Mouse (Mus musculus) neural tube, embryonic 11.5 days (tissue): ENCODE results near the gene Brca2. TPM values are rescaled to one million over a fixed set of nuclear protein-coding genes. Genes with fewer than 3 reads are reported as not detected.

Experiments
- ATAC-seq: fragments of 200-750 bp; cut with Nextera tagmentation; 2 replicates; pipeline ENCODE4 v1.8.0; 2017; ENCODE audit warnings: moderate number of reproducible peaks, mild to moderate bottlenecking, moderate TSS enrichment, moderate library complexity; ENCODE audit not compliant: insufficient read depth, low FRiP score, low TSS enrichment
- DNase-seq: peaks from one replicate; pipeline ENCODE4 v3.0.0-alpha.2; 2015; ENCODE audit warnings: low spot score
- H3K27ac ChIP-seq: fragments of 300-500 bp; sonication (generic); 2 replicates; pipeline ENCODE4 v1.5.1; 2014; ENCODE audit warnings: low read depth, mild to moderate bottlenecking, low read length
- H3K27me3 ChIP-seq: fragments of 300-500 bp; sonication (generic); 2 replicates; pipeline ENCODE4 v1.6.1; 2014; ENCODE audit warnings: mild to moderate bottlenecking, low read length, mixed read lengths; ENCODE audit not compliant: control insufficient read depth, insufficient read depth
- H3K36me3 ChIP-seq: fragments of 300-500 bp; sonication (generic); 2 replicates; pipeline ENCODE4 v1.6.1; 2014; ENCODE audit warnings: mild to moderate bottlenecking, low read length, moderate library complexity, mixed read lengths; ENCODE audit not compliant: control insufficient read depth, insufficient read depth
- H3K4me1 ChIP-seq: fragments of 300-500 bp; sonication (generic); 2 replicates; pipeline ENCODE4 v1.6.1; 2014; ENCODE audit warnings: low read length, mixed read lengths; ENCODE audit not compliant: control insufficient read depth, insufficient read depth
- H3K4me2 ChIP-seq: fragments of 300-500 bp; sonication (generic); 2 replicates; pipeline ENCODE4 v1.6.1; 2014; ENCODE audit warnings: low read depth, mild to moderate bottlenecking, moderate library complexity
- H3K4me3 ChIP-seq: fragments of 300-500 bp; sonication (generic); 2 replicates; pipeline ENCODE4 v1.5.1; 2014; ENCODE audit warnings: low read depth, low read length
- H3K9ac ChIP-seq: fragments of 300-500 bp; sonication (generic); 2 replicates; pipeline ENCODE4 v1.6.1; 2014; ENCODE audit warnings: mild to moderate bottlenecking, low read length
- H3K9me3 ChIP-seq: fragments of 300-500 bp; sonication (generic); 2 replicates; pipeline ENCODE4 v1.6.1; 2016; ENCODE audit warnings: low read length; ENCODE audit not compliant: control insufficient read depth
- WGBS: fragments of 180-500 bp; shearing (Covaris S2); extraction: QIAGEN DNeasy Blood & Tissue Kit; methylation state at CpG from one replicate; pipeline ENCODE4 v1.1.7; 2014; 5-methylcytosine and 5-hydroxymethylcytosine counted together
- polyA plus RNA-seq: library from polyadenylated mRNA; unstranded; fragments of >200 nt; fragmentation: Nextera tagmentation; extraction: Ambion mirVana; gene quantifications from 2 replicates; pipeline ENCODE4 v1.2.1, GENCODE M21; 2014

Brca2 gene
- polyA plus RNA-seq, 1 experiment from 2014 or later, result 20.1 TPM

DNA sequence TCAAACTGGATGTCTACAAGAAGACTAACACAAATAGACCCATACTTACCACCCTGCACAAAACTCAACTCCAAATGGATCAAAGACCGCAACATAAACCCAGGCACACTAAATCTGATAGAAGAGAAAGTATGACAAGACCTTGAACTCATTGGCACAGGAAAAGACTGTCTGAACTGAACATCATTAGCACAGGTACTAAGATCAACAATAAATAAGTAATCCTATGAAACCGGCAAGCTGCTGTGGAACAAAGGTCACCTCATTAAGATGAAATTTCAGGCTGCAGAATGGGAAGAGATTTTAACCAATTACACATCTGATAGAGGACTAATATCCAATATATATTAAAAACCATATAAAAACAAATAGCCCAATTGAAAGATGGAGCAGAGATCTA, 93.8 kb downstream of the Brca2 start:
- DNase-seq, result no peak
- H3K27ac ChIP-seq, result no peak overlapping the region
- ATAC-seq, result no peak
- H3K36me3 ChIP-seq, result no peaks in the 10 kb centered on the region
- H3K4me1 ChIP-seq, result no peaks in the 10 kb centered on the region
- no peak overlapping the region for H3K9ac ChIP-seq
- H3K4me2 ChIP-seq, result no peak overlapping the region
- H3K27me3 ChIP-seq, result no peaks in the 10 kb centered on the region
- H3K9me3 ChIP-seq, result no peaks in the 10 kb centered on the region
- 92% methylated on average over 2 of the region's 2 CpGs for WGBS
- no peak overlapping the region for H3K4me3 ChIP-seq

DNA sequence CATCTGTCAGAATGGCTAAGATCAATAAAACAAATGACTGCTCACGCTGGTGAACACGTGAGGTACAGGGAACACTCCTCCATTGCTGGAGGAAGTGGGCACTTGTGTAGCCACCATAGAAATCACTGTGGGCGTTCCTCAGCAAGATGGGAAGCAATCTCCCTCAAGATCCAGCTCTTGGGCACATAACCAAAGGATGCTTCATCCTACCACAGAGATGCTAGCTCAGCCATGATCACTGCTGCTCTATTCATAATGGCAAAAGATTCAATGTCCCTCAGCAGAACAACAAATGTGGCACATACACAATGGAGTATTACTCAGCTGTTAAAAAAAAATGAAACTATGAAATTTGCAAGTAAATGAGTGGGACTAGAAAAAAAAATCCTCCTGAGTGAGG, 94.3 kb downstream of the Brca2 start:
- no peaks in the 10 kb centered on the region for H3K27me3 ChIP-seq
- H3K27ac ChIP-seq, result no peak overlapping the region
- 72% methylated on average over 3 of the region's 3 CpGs for WGBS
- DNase-seq (no peak), ATAC-seq (no peak)
- H3K4me3 ChIP-seq, result no peak overlapping the region
- H3K4me1 ChIP-seq, result no peaks in the 10 kb centered on the region
- no peaks in the 10 kb centered on the region for H3K36me3 ChIP-seq
- H3K9me3 ChIP-seq, result no peaks in the 10 kb centered on the region
- no peak overlapping the region for H3K9ac ChIP-seq
- H3K4me2 ChIP-seq, result no peak overlapping the region

GRCm38 (mm10) chr5:150618599-150619355, 96.3 kb downstream of the Brca2 start:
- ATAC-seq (no peak), DNase-seq (no peak)
- Histone ChIP-seq H3K9ac (no peak overlapping the region), H3K27me3 (no peaks in the 10 kb centered on the region), H3K36me3 (no peaks in the 10 kb centered on the region), H3K4me3 (no peak overlapping the region), H3K27ac (no peak overlapping the region), H3K4me2 (no peak overlapping the region), H3K4me1 (no peaks in the 10 kb centered on the region), H3K9me3 (no peaks in the 10 kb centered on the region)
- 91% methylated on average over 10 of the region's 10 CpGs for WGBS

Other genes with a start within 250 kb of the Brca2 start
- gene Zar1l, start 4.5 kb upstream of the Brca2 start, polyA plus RNA-seq, result not detected in 2 replicates
- 2.9 and 3.4 TPM in 2 replicates for gene N4bp2l1, start 74.6 kb downstream of the Brca2 start, polyA plus RNA-seq
- gene N4bp2l2, start 143.6 kb downstream of the Brca2 start, polyA plus RNA-seq, result 44.5 and 44.8 TPM in 2 replicates
- 47.7 and 48.5 TPM in 2 replicates for gene Pds5b, start 151.1 kb downstream of the Brca2 start, polyA plus RNA-seq